Mouse (Mus musculus): ENCODE measurements around the gene St3gal3.

The St3gal3 gene

GRCm38 (mm10) chr4:117924916-117925315 is 209.8 kb downstream of the St3gal3 start:
- no peak for DNase-seq (ENCODE audit: low spot score)

GRCm38 (mm10) chr4:117923450-117923849 is 211.3 kb downstream of the St3gal3 start:
- DNase-seq (ENCODE audit: low spot score), result no peak

- no peak for DNase-seq (ENCODE audit: low spot score)
Measured at GRCm38 (mm10) chr4:117921358-117921757, 213.4 kb downstream of the St3gal3 start.

- no peak for DNase-seq (ENCODE audit: low spot score)
Measured at GRCm38 (mm10) chr4:117918762-117919161, 216.0 kb downstream of the St3gal3 start.

- no peak for DNase-seq (ENCODE audit: low spot score)
Measured at GRCm38 (mm10) chr4:117918261-117918660, 216.5 kb downstream of the St3gal3 start.

GRCm38 (mm10) chr4:117917847-117918246 is 216.9 kb downstream of the St3gal3 start:
- DNase-seq (ENCODE audit: low spot score), result no peak

- no peak for DNase-seq (ENCODE audit: low spot score)
Measured at GRCm38 (mm10) chr4:117917402-117917801, 217.3 kb downstream of the St3gal3 start.

GRCm38 (mm10) chr4:117916386-117916785 is 218.3 kb downstream of the St3gal3 start:
- DNase-seq (ENCODE audit: low spot score), result no peak

- DNase-seq (ENCODE audit: low spot score), result no peak
Measured at GRCm38 (mm10) chr4:117915489-117916105, 219.1 kb downstream of the St3gal3 start.

GRCm38 (mm10) chr4:117914591-117915442 is 219.9 kb downstream of the St3gal3 start, which contains the start of gene Ipo13:
TSS of gene Ipo13 (minus strand) at chr4:117914999.
- peak; percentile 93 for DNase-seq (ENCODE audit: low spot score)

- no peak for DNase-seq (ENCODE audit: low spot score)
Measured at GRCm38 (mm10) chr4:117914031-117914430, 220.7 kb downstream of the St3gal3 start.

GRCm38 (mm10) chr4:117913421-117913820 is 221.3 kb downstream of the St3gal3 start:
- peak; percentile 56 for DNase-seq (ENCODE audit: low spot score)

- DNase-seq (ENCODE audit: low spot score), result no peak
Measured at GRCm38 (mm10) chr4:117912685-117913273, 221.9 kb downstream of the St3gal3 start.

- DNase-seq (ENCODE audit: low spot score), result no peak
Measured at GRCm38 (mm10) chr4:117912131-117912561, 222.6 kb downstream of the St3gal3 start.

- DNase-seq (ENCODE audit: low spot score), result no peak
Measured at GRCm38 (mm10) chr4:117908834-117909453, 225.8 kb downstream of the St3gal3 start.

- no peak for DNase-seq (ENCODE audit: low spot score)
Measured at GRCm38 (mm10) chr4:117906196-117906595, 228.5 kb downstream of the St3gal3 start.

GRCm38 (mm10) chr4:117904761-117905160 is 230.0 kb downstream of the St3gal3 start:
- no peak for DNase-seq (ENCODE audit: low spot score)

- no peak for DNase-seq (ENCODE audit: low spot score)
Measured at GRCm38 (mm10) chr4:117904094-117904493, 230.6 kb downstream of the St3gal3 start.

- no peak for DNase-seq (ENCODE audit: low spot score)
Measured at GRCm38 (mm10) chr4:117898111-117898510, 236.6 kb downstream of the St3gal3 start.

- DNase-seq (ENCODE audit: low spot score), result no peak
Measured at GRCm38 (mm10) chr4:117896031-117896430, 238.7 kb downstream of the St3gal3 start.

GRCm38 (mm10) chr4:117895339-117895738 is 239.4 kb downstream of the St3gal3 start:
- no peak for DNase-seq (ENCODE audit: low spot score)

GRCm38 (mm10) chr4:117894601-117895000 is 240.1 kb downstream of the St3gal3 start:
- DNase-seq (ENCODE audit: low spot score), result no peak
